Mouse (Mus musculus): ENCODE measurements around the gene Lhx6. TPM values are rescaled to one million over a fixed set of nuclear protein-coding genes. Genes with fewer than 3 reads are reported as not detected.

The Lhx6 gene
- total RNA-seq, 2 experiments from 2014 or later = 0.94 to 1.4 TPM

DNA sequence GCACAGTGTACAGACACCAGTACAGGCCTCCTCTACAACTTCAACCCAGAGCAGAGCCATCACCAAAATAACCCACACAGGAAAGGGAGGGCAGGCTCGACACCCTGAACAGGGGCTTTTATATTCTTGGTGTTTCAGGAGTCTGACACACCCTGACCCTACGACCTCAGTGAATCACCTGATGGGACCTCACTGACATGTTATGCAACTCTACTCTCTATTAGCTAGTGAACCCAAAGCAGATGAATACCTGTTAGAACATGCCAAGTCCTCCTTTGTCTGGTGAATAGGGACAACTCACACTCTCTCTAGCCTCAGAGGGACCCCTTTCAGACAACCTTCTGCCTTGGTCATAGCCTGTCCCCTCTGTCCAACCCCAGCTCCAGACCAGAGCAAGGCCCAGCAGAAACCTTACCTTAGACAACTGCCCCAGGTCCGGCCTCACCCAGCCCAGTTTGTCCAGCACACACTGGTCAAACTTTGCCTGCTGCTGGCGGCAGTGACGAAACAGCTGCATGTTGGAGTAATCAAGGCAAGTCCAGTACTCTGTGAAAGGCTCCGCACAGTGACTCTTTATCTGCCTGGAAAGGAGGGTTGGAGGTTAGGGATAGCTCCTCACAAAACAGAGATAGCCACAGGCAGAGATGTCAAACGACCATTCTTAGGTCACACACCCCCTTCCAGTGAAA is 65.8 kb downstream of the Lhx6 start:
- DNase-seq (ENCODE audit: low spot score) = no peak

DNA sequence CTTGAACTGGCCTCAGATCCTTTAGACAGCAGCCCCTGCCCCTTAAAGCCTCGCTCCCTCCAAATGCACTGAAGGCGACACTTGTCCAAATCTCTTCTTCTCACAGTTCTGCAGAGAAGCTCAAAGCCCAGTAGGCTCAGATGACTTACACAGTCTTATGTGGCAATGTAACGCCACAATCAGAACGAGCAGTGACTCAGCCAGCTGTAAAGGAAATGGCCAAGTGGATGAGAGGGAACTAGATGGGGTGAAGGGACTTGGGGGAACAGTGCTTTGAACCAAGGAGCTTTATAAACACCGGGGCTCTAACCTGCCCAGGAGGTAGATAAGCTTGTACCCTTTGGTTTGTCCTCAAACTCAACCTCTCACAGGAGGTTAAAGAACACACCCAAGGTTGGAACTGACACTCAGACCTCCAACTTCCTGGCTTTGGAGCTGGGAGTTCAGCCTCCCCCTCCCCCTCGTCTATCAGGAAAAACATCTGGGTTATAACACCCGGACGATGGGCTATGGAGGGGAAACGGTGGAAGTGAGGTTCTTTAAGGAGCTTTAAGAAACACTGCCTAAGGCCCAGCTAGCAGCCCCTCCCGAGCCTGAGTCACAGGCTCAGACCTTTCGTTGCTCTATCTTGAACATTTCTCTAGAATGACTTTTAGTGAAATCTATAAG is 69.7 kb downstream of the Lhx6 start:
- no peak for DNase-seq (ENCODE audit: low spot score)

DNA sequence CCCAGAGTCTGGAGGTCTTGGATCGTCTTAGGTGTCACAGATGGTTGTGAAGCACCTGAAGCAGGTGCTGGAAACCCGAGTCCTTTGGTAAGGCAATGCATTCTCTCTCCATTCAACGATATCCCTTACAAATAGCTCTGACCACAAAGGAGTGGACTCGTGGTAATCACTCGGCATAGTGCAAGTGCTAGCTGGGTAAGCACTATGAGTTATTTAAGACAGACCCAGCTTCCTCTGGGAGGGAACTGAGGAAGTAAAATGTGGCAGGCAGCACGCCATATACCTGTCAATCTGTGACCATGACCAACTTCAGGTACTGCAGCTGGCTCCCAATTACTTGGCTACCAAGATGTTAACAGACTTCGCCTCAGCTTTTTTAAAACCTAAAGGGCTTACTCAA is 70.3 kb downstream of the Lhx6 start:
- no peak for DNase-seq (ENCODE audit: low spot score)

- DNase-seq (ENCODE audit: low spot score) = no peak
These were observed 71.2 kb downstream of the Lhx6 start for GRCm38 (mm10) chr2:36033966-36034365.

DNA sequence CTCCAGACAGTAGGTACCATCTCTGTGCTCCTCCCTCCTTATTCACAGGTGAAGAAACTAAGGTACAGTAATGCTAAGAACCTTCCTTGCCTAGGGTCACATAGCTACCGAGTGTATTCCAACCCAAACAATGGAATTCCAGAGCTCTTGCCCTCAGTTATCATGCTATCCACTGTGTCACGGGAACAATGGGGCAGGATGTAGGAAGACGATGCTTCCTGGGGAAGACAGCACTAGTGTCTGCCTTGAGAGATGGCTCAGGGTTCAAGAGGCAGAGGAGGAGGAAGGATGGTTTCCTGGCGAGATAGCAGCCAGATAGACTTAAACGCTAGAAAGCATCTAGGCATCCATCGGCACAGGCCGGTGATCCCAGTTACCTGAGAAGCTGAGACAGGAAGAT is 72.3 kb downstream of the Lhx6 start:
- DNase-seq (ENCODE audit: low spot score) = no peak

Other genes with a start within 250 kb of the Lhx6 start
- 1 to 10 TPM; 1.7 to 2.1 TPM for gene Ttll11, start 125.5 kb downstream of the Lhx6 start, total RNA-seq (2021)
- 100 to 1,000 TPM; 309 to 366 TPM for gene Ndufa8, start 56.0 kb downstream of the Lhx6 start, total RNA-seq (2021)
- not detected for gene Morn5, start 56.0 kb downstream of the Lhx6 start, total RNA-seq (2021)
- 10 to 100 TPM; 12.9 to 14.8 TPM for gene Mrrf, start 31.0 kb upstream of the Lhx6 start, total RNA-seq (2021)
- 10 to 100 TPM; 31.4 to 34.1 TPM for gene Rbm18, start 31.4 kb upstream of the Lhx6 start, total RNA-seq (2021)
- 1 to 10 TPM; 3.0 to 3.8 TPM for gene Ptgs1, start 125.0 kb upstream of the Lhx6 start, total RNA-seq (2021)